Mouse (Mus musculus) gastrocnemius, postnatal 36 days (tissue): ENCODE measurements around the gene Hyou1. TPM values are rescaled to one million over a fixed set of nuclear protein-coding genes. Genes with fewer than 3 reads are reported as not detected.
"Not testable (repeated sequence)": the region's sequence is repeated elsewhere in the genome, so short reads cannot be mapped to it uniquely, and the experiment has no call there.

Experiments
- DNase-seq, 2 experiments: peaks; one replicate each; pipeline ENCODE4 v3.0.0; 2022
- intact Hi-C: fragments of 180-260 bp; cut with DNase I; formaldehyde crosslinking; loops from one replicate; pipeline ENCODE4 v1.15.1; 2025
- total RNA-seq, 2 experiments: library from RNA; stranded (reverse); gene quantifications; 2 replicates each; pipeline ENCODE4 v1.2.3; 2021

Hyou1 gene
- total RNA-seq, 2 experiments from 2014 or later = 25.0 to 26.0 TPM

- no peak for DNase-seq
- intact Hi-C loops = no loop called here
Observed at GRCm38 (mm10) chr9:44398551-44398950, 19.3 kb downstream of the Hyou1 start.

- intact Hi-C loops = no loop called here
- DNase-seq = peak in 1 of 2 experiments; percentile 21
Observed at GRCm38 (mm10) chr9:44399114-44399794, 20.0 kb downstream of the Hyou1 start.

- intact Hi-C loops = no loop called here
- no peak for DNase-seq
Observed at GRCm38 (mm10) chr9:44399795-44400114, 20.5 kb downstream of the Hyou1 start.

- intact Hi-C loops = no loop called here
- DNase-seq = peak in 1 of 2 experiments; percentile 7
Observed at GRCm38 (mm10) chr9:44401081-44401480, 21.8 kb downstream of the Hyou1 start.

GRCm38 (mm10) chr9:44405011-44405410, 25.7 kb downstream of the Hyou1 start:
- intact Hi-C loops = no loop called here
- no peak for DNase-seq

GRCm38 (mm10) chr9:44406906-44407751, 27.8 kb downstream of the Hyou1 start, which contains the start of the genes Rps25 and Trappc4:
Gene Rps25, plus strand, starts transcription at chr9:44407139.
Gene Trappc4, minus strand, starts transcription at chr9:44407600.
- intact Hi-C loops = no loop called here
- DNase-seq = peak; percentile 88

- intact Hi-C loops = no loop called here
Observed at GRCm38 (mm10) chr9:44407752-44408097, 28.4 kb downstream of the Hyou1 start.

GRCm38 (mm10) chr9:44408693-44409092, 29.4 kb downstream of the Hyou1 start:
- DNase-seq, intact Hi-C loops: not testable (repeated sequence)

More at GRCm38 (mm10) chr9:44407752-44408097, 28.4 kb downstream of the Hyou1 start:
- DNase-seq = no peak

- no peak for DNase-seq
- intact Hi-C loops = no loop called here
Observed at GRCm38 (mm10) chr9:44410647-44411336, 31.5 kb downstream of the Hyou1 start.

- intact Hi-C loops = no loop called here
- DNase-seq = no peak
Observed at GRCm38 (mm10) chr9:44411601-44412130, 32.4 kb downstream of the Hyou1 start.

GRCm38 (mm10) chr9:44412306-44412705, 33.0 kb downstream of the Hyou1 start:
- DNase-seq = no peak
- intact Hi-C loops = no loop called here

GRCm38 (mm10) chr9:44412781-44413180, 33.5 kb downstream of the Hyou1 start:
- intact Hi-C loops = no loop called here
- no peak for DNase-seq

GRCm38 (mm10) chr9:44417156-44417891, 38.0 kb downstream of the Hyou1 start:
- no peak for DNase-seq
- intact Hi-C loops = no loop called here

- intact Hi-C loops = no loop called here
- peak; percentile 94 to 95 for DNase-seq
Observed at GRCm38 (mm10) chr9:44417892-44418363, 38.6 kb downstream of the Hyou1 start.

- DNase-seq = no peak
- intact Hi-C loops = no loop called here
Observed at GRCm38 (mm10) chr9:44418519-44419385, 39.5 kb downstream of the Hyou1 start, which contains the start of gene Ccdc84. Gene Ccdc84, minus strand, starts transcription at chr9:44418569.

GRCm38 (mm10) chr9:44419730-44420129, 40.4 kb downstream of the Hyou1 start:
- DNase-seq, intact Hi-C loops: not testable (repeated sequence)

GRCm38 (mm10) chr9:44420280-44420898, 41.1 kb downstream of the Hyou1 start:
- DNase-seq = no peak
- intact Hi-C loops = no loop called here

- DNase-seq = no peak
Observed at GRCm38 (mm10) chr9:44423576-44423975, 44.3 kb downstream of the Hyou1 start.

More at GRCm38 (mm10) chr9:44423576-44423975, 44.3 kb downstream of the Hyou1 start:
- intact Hi-C loops = no loop called here
